Mouse (Mus musculus) adrenal gland, adult 2 months (tissue): ENCODE data around the gene Nos3. TPM values are rescaled to one million over a fixed set of nuclear protein-coding genes. Genes with fewer than 3 reads are reported as not detected.
"Not testable (repeated sequence)": the region's sequence is repeated elsewhere in the genome, so short reads cannot be mapped to it uniquely, and the experiment has no call there.

Experiments
- DNase-seq: peaks from one replicate; pipeline ENCODE4 v3.0.0; 2021
- polyA plus RNA-seq: library from polyadenylated mRNA; depleted of rRNA; stranded (reverse); fragments of >200 nt; gene quantifications from 2 replicates; pipeline ENCODE4 v1.2.3, GENCODE M21; 2012
- total RNA-seq, 2 experiments: library from RNA; stranded (reverse); gene quantifications; 2 replicates each; pipeline ENCODE4 v1.2.3; 2021

Gene Nos3
- total and polyA plus RNA-seq, 3 experiments, result 8.5 to 22.1 (median 13.6) TPM

DNA sequence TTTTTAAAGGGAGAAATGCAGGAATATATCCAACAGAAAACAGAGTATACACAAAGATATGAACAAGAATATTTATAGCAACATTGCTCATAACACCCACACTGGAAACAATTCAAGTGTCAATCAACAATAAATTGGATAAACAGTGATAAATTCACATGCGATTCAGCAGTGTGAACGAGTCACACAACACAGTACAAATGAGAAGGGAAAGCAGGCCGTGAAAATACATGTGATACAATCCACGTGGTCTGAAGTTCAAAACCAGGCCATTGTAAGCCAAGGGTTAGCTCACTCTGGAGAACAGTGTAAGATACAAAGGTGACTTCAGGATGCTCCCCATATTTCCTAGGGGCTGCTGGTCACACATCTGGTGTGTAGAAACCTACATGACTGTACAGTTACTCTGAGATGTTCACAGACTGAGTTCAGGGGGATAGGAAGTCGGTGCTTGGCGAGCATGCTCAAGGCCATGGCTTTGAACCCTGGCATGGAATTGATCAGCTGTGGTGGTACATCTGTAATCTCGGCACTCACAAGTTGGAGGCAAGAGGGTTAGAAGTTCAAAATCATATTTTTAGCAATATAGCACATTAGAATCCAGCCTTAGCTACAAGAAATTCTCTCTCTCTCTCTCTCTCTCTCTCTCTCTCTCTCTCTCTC, 10.2 kb downstream of the Nos3 start:
- no peak for DNase-seq

DNA sequence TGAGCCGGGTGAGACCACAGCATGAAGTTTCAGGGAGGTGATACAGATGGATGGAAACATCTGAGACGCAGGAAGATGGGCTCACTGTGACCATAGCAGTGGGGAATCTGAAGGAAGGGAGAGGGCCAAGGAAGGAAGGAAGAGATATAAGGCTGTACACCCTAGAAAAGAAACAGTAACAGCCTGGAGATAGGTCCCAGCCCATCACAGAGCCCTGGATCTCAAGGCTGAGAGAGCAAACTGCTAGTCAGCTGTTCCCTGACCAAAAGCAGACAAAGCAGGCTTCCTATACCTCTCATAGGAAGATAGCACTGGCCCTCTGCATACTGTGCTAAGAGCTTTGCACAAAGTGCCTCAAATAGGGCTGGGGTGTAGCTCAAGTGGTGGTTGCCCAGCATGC, 14.1 kb downstream of the Nos3 start:
- DNase-seq, result no peak

DNA sequence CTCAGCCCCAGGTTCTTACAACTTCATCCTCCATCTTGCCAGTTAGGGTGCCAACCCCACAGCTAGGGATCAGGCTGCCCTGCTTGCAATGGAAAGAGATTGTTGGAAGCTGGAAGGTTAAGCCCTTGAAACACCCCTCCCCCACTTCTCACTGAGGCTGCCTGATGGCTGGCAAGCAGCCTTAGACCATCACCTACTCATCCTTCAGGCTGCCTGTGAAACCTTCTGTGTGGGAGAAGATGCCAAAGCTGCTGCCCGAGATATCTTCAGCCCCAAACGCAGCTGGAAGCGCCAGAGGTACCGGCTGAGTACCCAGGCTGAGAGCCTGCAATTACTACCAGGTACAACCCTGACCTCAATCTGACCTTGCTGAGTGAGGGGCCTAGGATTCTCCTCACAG, 14.9 kb downstream of the Nos3 start:
- DNase-seq, result no peak

DNA sequence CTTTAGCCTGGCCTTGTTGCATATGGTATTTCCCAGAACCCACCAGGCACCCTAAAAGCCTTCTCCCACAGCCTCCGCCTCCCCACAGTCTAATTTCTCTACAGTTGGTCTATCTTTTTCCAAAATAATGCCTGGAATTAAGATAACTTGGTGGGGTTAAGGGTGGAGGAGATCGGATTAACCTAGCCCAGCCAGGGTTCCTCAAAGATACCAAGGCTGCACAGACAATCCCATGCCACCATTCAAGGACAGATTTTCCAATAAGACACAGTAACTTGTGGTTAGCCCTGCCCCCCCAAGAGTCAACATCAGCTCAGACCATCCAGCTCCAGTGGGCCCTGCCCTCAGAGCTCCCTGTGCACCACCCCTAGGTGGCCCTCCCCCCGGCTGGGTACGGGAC, 15.9 kb downstream of the Nos3 start:
- DNase-seq, result no peak

DNA sequence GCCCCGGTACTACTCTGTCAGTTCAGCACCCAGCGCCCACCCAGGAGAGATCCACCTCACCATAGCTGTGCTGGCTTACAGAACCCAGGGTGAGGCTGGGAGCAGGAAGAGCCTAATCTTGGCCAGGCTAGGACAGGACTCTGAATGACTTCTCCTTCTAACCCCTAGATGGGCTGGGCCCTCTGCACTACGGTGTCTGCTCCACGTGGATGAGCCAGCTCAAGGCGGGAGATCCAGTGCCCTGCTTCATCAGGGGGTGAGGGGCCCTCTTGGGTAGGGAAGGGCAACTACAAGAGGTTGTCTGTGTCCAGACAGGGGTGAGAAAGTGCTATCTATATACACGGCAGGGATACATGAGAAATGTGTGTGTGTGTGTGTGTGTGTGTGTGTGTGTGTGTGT, 16.9 kb downstream of the Nos3 start:
- DNase-seq, result no peak

DNA sequence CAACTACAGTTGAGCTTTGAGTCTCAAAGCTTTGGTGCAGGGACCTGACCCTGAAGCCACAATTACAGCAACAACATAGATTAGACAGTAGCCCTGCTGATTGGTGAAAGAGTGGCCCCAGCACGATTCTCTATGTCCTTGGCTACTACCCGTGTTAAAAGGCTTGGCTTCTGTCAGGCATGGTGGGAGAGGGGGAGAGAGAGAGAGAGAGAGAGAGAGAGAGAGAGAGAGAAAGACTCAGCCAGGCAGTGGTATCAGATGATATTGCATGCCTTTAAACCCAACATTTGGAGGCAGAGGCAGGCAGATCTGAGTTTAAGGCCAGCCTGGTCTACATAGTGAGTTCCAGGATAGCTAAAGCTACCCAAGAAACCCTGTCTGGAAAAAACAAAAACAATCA, 17.4 kb downstream of the Nos3 start:
- DNase-seq, result no peak

DNA sequence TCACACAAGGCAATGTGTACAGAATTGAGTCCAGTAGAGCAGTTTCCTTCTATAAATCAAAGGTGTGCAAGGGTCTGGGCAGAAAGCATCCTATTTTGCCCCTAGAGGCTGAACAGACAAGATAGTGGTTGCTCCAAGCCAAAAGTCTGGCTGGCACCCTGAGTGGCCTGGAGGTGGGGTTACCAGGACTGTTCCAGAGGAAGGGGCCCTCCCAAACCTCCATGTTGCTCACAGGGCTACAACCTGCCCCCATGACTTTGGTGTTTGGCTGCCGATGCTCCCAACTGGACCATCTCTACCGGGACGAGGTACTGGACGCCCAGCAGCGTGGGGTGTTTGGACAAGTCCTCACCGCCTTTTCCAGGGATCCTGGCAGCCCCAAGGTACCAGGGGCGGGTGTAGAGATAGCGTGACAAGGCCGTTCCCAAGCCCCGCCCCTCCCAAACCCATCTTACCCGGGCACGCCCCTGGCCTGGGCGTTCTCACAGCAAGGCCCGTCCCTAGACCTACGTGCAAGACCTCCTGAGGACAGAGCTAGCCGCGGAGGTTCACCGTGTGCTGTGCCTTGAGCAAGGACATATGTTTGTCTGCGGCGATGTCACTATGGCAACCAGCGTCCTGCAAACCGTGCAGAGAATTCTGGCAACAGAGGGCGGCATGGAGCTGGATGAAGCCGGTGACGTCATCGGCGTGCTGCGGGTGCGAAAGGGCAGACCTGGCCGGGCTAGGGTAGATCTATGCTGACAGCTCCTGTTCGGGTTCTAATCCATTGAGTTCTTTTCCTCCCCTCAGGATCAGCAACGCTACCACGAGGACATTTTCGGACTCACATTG, 18.6 kb downstream of the Nos3 start:
- DNase-seq, result peak; percentile 94

DNA sequence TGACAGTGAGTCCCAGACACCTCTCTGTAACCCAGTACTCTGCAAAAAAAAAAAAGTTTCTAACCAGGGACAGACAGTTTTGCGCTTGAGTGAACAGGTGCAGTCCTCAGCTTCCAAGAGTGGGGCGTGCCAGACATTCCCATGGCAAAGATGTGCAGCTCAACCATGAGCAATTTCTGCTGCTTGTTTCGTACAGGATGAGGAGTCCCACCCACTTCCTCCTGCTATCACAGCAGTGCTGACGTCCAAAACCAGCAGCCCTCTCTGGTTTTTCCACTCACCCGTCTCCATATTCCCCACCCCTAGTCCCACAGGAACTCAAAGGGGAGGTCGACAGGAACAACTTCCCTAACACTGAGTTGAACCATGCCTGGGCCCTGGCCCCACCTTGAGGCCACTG, 19.8 kb downstream of the Nos3 start:
- DNase-seq, result peak; percentile 44

DNA sequence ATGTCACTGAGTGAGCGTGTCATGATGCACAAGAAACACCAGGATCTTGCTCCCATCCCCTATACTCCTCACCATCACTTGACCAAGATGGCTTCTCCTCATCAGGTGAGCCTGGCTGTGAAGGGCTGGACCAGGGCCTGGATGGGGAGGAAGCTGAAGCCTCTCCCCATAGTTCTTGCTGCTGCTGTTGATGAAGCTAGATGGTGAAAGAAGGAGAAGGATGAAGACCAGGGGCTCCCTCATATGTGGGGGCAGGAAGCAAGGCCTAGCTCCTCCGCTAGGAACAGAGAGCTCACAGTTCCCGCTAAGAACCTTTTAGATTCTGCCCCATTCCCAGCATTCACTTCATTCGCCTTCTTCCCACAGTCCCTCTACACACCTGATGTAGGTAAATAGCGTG, 20.8 kb downstream of the Nos3 start:
- DNase-seq, result no peak

DNA sequence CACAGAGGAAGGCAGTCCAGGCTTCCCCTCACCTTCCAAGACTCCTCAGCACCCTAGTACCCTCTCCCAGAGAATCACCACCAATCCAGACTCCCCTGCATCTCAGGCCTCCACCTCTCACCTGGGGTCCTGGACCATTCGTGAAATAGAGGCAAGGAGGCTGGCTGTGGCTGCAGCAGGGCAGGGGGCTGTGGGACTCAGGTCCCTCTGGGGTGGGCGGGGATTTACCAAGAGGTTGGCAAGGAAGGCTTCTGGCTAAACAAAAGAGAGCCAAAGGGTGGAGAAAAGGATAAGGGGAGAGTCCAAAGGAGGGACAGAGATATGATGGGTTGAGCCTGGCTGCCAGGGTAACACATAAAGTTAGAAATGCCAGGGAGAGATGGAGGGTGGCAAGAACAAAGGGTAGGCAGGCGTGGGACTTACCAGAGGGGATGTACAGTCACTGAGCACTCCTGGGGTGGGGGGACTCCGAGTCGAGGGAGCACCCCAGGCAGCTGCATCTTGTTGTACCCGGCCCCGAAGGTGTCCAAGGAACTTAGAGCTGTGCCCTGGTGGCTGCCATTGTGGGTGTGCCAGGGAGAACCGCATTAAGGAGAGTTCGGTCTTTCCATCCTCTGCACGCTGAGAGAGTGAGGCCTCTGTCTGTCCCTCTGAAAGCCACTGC, 21.4 kb downstream of the Nos3 start:
- DNase-seq, result no peak

DNA sequence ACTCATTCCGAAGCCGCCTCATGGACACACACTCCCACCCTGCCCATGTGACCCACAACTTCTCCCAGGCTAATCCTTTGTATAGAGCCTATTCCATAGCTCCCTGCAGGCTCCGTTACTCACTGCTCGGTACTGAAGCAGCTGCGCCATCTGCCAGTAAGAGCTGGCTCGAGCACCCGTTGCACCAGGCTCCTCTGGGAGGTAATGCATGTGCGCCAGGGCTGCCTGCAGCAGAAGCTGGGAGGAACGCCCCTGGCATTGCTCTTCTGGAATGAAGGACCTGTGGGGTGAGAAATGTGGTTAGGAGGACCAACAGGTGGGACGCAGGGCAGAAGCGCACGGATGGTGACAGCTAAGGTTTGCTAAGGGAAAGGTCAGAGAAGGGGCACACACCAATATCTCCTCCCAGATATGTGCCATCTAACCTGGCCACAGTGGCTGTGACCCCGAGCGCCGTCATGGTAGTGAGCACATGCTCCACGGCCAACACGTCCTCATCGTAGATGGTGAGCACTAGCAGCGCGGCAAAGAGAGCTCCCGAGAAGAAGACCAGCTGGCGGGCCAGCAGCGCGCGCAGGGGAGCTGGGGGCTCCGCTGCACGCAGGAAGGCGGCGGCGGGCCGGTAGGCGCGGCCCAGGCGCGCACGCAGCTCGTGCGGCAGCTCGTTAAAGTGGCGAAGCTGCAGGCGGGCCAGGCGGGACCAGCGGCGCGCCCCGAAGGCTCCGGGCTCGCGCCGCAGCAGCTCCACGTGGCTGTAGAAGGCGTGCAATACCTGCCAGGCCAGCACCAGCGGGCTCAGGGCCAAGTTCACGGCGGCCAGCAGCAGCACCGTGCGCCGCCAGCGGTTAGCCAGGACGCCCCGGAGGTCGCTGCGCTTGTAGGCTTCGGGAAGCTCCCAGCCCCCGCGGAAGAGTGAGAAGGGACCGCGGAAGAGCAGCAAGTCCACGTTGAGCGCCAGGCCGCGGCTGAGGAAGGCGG, 22.9 kb downstream of the Nos3 start:
- peak; percentile 80 for DNase-seq

DNA sequence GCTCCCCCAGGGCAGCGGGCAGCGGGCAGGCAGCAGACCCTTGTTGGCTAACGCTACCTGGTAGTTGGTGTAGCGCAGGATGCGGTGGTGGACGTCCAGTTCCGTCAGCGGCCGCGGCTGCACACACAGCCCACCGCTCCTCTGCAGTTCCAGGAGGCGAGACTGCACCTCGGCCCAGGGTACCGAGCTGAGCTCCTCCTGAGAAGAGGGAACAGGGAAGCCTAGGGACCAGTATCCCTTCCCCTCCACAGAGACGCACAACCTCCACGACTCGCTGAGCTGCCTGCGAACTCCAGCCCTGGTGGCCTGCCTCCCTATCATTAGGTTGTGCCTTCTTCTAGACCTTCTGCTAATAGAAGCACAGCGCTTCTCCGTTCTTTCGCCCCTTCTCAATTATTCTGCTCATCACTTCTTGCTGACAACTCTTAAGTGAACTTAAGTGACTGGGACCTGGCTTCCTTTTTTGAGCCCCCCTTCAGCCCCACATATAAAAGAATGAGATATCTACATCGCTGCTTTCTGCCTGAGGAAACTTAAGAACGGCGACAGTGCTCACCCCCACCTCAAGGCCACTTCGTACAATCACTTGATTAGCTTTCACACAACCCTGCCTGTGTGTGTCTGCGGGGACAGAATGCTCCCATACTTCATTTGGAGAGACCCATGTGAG, 23.8 kb downstream of the Nos3 start:
- no peak for DNase-seq

DNA sequence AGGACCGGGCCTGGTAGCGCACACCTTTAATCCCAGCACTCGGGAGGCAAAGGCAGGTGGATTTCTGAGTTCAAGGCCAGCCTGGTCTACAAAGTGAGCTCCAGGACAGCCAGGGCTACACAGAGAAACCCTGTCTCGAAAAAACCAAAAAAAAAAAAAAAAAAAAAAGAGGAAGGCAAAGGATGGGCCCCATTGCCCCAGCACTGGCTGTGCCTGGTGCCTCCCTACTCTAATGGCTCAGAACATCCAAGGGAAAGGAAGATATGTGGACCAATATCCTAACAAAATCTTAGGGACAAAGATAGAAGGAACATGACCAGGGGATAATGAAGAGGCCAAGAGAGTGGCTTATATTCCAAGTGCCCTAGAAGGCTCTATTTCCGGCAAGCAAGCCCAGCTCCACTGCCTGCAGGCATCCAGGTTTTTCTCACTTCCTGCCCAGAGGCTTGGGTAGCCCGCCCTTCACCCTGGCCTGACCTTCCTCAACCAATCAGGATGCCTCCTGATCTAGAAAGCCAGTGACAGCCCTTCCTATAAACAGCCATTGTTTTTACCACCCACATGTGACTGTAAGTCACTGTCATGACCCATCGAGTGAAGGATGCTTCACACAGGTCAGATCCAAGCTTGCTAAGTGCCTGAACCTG, 24.5 kb downstream of the Nos3 start:
- DNase-seq, result peak; percentile 38

DNA sequence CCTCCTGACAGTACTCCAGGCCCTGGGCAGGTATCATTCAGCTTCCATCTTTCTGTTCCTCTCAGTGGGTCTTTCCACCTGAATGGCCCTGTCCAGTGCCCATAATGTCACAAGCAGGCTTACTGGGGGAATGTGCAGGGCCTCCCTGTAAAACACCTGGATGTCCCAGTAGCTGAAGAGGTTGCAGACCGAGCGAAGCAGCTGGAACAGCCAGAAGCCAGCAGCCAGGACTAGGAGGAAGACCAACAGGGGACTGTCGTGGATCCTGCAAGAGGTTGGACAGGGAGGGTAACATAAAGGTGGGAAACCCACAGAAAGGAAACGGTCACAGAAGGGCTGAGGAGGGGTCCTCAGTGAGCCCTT, 25.0 kb downstream of the Nos3 start:
- no peak for DNase-seq

DNA sequence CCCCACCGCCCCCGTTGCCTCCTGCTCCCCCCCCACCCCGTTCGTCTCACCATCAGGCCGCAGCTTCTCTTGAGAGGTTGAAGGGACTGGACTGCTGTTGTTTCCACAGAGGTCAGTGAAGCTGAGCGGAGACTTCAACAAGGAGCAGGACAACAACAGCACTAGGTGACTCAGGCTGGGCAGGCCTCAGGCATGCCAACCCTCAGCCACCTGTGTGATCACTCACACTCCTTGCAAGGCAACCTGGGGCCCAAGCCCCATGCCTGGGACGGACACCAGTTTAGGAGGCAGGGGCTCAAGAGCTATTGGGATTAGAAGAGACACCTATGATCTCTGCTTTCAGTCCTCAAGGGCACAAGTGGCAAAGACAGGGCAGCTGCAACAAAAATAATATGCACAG, 27.3 kb downstream of the Nos3 start, which contains the start of gene Atg9b:
TSS of gene Atg9b (minus strand) at position 280 of the 400 bp plus-strand sequence.
- no peak for DNase-seq

DNA sequence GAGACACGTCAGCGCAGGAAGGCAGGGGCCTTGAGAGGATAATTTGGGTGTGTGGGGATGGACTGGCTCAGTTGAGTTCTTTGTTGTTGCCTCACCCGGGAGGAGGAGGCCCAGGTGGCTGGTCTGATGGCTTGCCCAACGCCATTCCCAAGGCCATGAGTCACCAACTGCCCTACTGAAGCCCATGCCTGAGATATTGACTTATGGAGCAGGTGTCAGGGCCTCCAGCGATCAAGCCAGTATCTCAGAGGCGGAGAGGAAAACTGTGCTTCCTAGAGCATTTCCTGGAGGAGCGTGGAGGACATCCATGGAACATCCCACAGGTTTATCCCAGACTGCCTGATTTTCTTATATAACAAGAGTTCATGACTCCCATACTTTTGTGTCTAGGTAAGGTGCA, 28.1 kb downstream of the Nos3 start:
- DNase-seq, result peak; percentile 40

DNA sequence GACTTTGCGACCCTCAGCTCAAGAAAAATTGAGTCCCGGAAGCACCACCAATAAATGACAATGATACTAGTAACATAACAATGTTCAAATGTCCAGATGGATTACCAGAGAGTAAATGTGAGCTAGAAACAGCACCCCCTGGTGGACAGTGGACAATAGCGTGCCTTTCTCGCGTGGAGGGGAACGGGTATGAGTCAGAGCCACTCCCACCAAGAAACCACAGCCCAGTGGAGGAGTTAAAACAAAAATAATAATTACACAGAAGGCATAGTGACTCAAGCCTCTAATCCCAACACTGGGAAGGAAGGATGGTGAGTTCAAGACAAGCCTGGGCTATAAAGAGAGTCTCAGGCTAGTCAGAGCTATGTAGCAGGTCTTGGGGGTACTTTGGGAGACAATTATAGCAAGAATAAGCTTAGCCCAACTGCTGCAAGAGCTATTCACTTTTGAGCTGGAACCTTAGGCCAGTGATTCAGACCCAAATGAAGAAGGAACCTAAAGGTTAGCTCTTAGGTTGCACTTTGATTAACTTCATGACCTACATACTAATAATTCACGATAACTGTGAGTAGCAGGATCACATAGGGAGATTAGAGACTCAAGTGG, 28.9 kb downstream of the Nos3 start, which contains the start of gene Abcb8:
TSS of gene Abcb8 (plus strand) at position 272 of the 606 bp plus-strand sequence.
- peak; percentile 85 for DNase-seq

DNA sequence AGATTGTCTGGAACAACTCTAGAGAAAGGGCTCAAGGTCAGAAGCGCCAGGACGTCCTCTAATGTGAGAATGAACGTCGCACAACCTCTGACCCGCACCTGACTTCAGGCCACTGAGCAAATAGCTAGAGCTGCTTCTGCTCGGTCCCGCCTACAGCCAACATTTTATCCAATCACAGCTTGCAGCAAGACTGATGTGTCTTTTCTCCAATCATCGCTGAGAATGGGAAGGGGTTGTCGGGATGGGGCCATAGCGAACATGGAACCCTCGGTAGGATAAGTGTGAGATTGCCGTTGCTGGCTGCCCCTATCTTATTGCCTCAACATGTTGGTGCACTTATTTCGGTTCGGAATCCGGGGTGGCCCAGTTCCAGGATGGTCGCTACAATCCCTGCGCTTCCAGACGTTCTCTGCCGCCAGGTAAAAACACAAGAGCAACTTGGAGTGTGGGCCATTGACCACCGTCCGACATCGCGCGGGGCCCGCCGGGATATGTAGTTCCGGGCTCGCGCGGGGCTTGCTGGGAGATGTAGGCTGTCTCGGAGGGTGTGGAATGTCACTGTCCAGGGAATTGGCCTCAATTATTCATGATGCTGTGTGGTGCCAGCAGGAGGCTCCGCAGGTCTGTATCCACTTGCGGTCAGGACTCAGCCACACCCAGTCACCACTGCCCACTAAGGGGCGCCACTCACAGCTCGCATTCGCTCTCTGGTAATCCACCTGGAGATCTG, 29.7 kb downstream of the Nos3 start:
- peak; percentile 97 for DNase-seq

DNA sequence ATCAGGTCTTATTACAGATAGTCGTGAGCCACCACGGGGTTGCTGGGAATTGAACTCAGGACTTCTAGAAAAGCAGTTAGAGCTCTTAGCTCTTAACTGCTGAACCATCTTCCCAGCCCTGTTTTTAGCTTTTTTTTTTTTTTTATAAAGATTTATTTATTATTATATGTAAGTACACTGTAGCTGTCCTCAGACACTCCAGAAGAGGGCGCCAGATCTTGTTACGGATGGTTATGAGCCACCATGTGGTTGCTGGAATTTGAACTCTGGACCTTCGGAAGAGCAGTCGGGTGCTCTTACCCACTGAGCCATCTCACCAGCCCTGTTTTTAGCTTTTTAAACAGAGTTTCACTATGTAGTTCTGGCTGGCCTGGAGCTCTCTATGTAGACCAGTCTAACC, 31.6 kb downstream of the Nos3 start:
- not testable (repeated sequence) for DNase-seq

DNA sequence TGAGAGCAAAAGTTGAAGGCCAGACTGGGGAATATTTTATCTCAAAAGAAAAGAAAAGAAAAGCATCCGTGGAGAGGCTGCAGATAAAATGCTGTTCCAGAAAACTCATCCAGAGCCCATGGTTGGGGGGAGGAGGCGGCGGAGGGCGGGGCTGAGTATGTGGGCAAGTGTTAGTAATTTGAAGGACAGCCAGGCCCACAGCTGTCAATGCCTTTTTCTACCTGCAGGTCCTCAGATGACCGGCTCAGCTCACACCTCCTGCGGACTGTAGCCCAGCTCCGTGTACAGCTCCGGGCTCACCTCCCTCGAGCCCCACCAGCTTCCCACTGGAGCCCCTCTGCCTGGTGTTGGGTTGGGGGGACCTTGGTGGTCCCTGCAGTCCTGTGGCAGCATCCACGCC, 35.1 kb downstream of the Nos3 start:
- DNase-seq, result no peak
